Mouse (Mus musculus): ENCODE measurements around the gene Mfsd12.

- TF ChIP-seq EP300 (IDR thresholded peaks at IDR 0.05; ENCODE audit: low read depth) (no peak), CTCF (IDR thresholded peaks at IDR 0.05; ENCODE audit: low read depth) (no peak)
Measured at GRCm38 (mm10) chr10:81323791-81324530, 33.3 kb upstream of the Mfsd12 start.

All from heart, postnatal 0 days (tissue).